Mouse (Mus musculus): ENCODE measurements around the gene Crxos. TPM values are rescaled to one million over a fixed set of nuclear protein-coding genes. Genes with fewer than 3 reads are reported as not detected.
A peak's percentile ranks its signal among the peaks of the same experiment; 100 is the strongest.

Crxos gene
- polyA plus RNA-seq, 1 experiment from 2014 or later: 0.41 TPM

DNA sequence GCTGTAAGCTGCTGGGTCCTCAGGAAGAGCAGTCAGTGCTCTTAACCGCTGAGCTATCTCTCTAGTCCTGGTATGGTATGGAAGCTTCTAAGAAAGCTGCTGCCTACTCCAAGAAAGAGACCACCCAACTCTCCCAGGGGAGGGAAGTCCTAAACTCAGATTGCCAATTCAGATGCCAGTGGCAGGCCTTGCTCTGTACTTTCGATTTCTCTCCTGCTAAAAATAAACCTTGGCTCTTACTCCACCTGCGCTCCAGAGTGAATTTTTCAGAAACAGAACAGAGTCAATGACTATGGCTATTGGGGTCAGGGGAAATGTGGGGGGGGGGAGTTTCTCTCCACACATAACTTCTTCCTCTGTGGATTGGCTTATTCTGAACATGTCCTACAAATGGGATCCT is 49.2 kb downstream of the Crxos start:
- H3K27me3 ChIP-seq (ENCODE audit: control insufficient read depth, insufficient read depth, low read length): no peaks in the 10 kb centered on the region
- no peak overlapping the region for H3K4me2 ChIP-seq (replicated peaks)
- no peak overlapping the region for H3K27ac ChIP-seq
- H3K9ac ChIP-seq: no peak overlapping the region
- ATAC-seq (ENCODE audit: low FRiP score): no peak
- WGBS: 85% methylated on average over 3 of the region's 3 CpGs
- H3K4me1 ChIP-seq (replicated peaks; ENCODE audit: control insufficient read depth, insufficient read depth, low read length): no peaks in the 10 kb centered on the region
- no peaks in the 10 kb centered on the region for H3K9me3 ChIP-seq (ENCODE audit: control insufficient read depth, low read length)
- no peak for DNase-seq (ENCODE audit: low spot score)
- H3K36me3 ChIP-seq (replicated peaks; ENCODE audit: control insufficient read depth, insufficient read depth): peaks cover 15% of the 10 kb centered on the region
- no peak overlapping the region for H3K4me3 ChIP-seq (replicated peaks; ENCODE audit: low read length)

DNA sequence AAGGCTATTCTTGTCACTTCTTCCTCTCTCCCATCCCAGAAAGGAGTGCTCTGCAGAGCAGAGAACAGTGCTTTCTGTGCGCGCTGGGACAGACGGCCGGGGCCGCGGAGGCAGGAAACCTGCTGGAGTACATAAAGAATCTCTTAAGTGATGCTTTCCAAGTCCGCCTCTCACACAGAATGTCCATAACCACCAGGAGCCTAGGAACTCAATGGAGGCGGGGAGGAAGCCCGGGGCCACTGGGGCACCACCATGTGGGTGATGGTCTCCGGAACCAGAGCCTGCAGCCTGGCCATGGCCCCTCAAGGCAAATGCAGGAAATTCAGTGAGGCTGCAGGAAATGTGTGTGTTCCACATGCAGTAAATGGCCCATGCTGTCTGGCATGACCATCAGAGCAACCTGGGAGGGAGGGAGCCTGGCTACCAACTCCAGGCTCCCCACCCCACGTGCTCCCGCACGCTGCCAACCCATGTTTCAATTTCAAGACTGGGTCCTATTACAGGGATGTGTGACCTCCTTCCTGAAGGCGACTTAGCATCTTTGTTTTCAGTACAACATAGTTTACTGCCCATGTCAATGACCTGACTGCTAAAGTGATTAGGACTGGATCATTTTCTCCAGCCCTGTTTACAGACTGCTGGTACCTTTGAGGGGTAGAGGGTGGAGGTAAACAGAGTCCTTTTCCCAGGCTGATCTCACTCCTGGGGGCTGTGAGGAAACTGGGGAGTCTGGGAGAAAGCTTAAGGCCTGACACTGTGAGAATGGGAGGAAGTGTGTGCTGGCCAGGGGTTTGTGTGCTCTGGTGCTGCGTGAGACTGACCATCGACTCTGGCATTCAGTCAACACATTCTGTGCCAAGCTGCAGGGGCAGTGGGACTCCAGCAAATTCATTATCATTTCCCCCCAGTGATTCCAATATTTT is 51.3 kb downstream of the Crxos start:
- Histone ChIP-seq H3K27me3 (ENCODE audit: control insufficient read depth, insufficient read depth, low read length) (no peaks in the 10 kb centered on the region), H3K9ac (no peak overlapping the region), H3K27ac (no peak overlapping the region), H3K9me3 (ENCODE audit: control insufficient read depth, low read length) (no peaks in the 10 kb centered on the region), H3K36me3 (replicated peaks; ENCODE audit: control insufficient read depth, insufficient read depth) (peaks cover 36% of the 10 kb centered on the region), H3K4me1 (replicated peaks; ENCODE audit: control insufficient read depth, insufficient read depth, low read length) (no peaks in the 10 kb centered on the region), H3K4me3 (replicated peaks; ENCODE audit: low read length) (no peak overlapping the region), H3K4me2 (replicated peaks) (no peak overlapping the region)
- WGBS: 65% methylated on average over 16 of the region's 16 CpGs
- no peak for DNase-seq (ENCODE audit: low spot score)
- ATAC-seq (ENCODE audit: low FRiP score): no peak

DNA sequence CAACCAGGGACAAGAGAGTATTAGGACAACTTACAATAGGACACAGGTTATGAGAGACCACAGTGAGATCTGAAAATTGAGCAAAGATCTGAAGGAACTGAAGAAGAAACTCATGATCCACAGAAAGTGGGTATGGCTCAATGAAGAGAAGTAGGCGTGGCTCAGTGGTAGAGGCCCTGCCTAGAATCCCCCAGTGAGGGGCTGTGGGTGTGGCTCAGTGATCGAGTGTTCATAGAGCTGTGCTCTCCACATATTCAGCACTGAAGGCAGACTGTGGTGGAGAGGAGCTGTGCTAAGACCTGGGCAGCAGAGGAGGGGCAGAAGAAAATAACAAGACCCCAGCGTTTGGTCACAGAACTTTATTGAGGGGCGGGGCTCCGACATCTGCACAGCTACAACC is 55.1 kb downstream of the Crxos start:
- Histone ChIP-seq H3K4me2 (replicated peaks) (no peak overlapping the region), H3K9me3 (ENCODE audit: control insufficient read depth, low read length) (no peaks in the 10 kb centered on the region), H3K36me3 (replicated peaks; ENCODE audit: control insufficient read depth, insufficient read depth) (peaks cover 74% of the 10 kb centered on the region), H3K4me1 (replicated peaks; ENCODE audit: control insufficient read depth, insufficient read depth, low read length) (no peaks in the 10 kb centered on the region), H3K4me3 (replicated peaks; ENCODE audit: low read length) (no peak overlapping the region), H3K9ac (no peak overlapping the region), H3K27ac (no peak overlapping the region), H3K27me3 (ENCODE audit: control insufficient read depth, insufficient read depth, low read length) (no peaks in the 10 kb centered on the region)
- no peak for DNase-seq (ENCODE audit: low spot score)
- ATAC-seq (ENCODE audit: low FRiP score): no peak
- 87% methylated on average over 5 of the region's 5 CpGs for WGBS

DNA sequence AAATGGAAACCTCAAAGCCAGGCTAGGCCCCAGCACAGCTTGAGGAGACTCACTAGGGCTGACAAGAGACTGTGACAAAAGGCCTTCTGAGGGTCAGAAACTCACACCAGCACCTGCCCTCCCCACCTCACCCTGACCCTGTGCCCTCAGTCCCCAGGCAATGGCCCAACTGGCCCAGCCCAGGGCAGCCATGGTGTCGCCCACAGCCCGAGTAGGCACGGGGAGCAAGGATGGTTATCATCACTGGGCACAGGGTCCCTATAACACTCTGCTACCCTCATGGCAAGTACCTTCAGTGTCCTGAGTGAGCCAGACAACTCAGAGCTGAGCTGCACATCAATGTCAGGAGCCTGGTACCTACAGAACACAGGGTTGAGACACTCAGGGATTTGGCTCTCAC is 56.2 kb downstream of the Crxos start:
- Histone ChIP-seq H3K27me3 (ENCODE audit: control insufficient read depth, insufficient read depth, low read length) (no peaks in the 10 kb centered on the region), H3K27ac (no peak overlapping the region), H3K4me3 (replicated peaks; ENCODE audit: low read length) (no peak overlapping the region), H3K9me3 (ENCODE audit: control insufficient read depth, low read length) (no peaks in the 10 kb centered on the region), H3K36me3 (replicated peaks; ENCODE audit: control insufficient read depth, insufficient read depth) (peaks cover 85% of the 10 kb centered on the region), H3K4me1 (replicated peaks; ENCODE audit: control insufficient read depth, insufficient read depth, low read length) (no peaks in the 10 kb centered on the region), H3K4me2 (replicated peaks) (no peak overlapping the region), H3K9ac (no peak overlapping the region)
- DNase-seq (ENCODE audit: low spot score) (no peak), ATAC-seq (ENCODE audit: low FRiP score) (no peak)
- WGBS: 97% methylated on average over 3 of the region's 3 CpGs

DNA sequence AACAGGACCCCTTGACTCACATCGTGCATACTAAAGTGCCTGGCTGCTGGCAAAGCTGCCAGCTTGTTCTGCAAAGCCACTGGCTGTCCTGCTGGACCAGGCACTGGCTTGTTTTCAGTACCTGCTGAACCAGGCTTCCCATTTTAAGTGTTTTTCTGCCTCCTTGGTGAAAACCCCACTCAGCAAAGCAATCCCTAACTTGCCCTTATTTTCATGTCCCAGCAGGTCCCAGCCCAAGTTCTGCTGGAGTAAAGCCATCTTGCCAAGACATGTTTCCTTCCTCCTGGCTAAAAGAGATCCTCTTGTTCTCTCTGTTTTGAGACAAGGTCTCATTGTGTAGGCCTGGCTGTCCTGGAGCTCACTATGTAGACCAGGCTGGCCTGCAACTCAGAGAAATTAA is 61.9 kb downstream of the Crxos start:
- H3K9ac ChIP-seq: no peak overlapping the region
- H3K4me1 ChIP-seq (replicated peaks; ENCODE audit: control insufficient read depth, insufficient read depth, low read length): peaks cover 7% of the 10 kb centered on the region; the same call in 1 of the 2 replicates
- peak overlapping the region; percentile 90 for H3K4me2 ChIP-seq (replicated peaks)

DNA sequence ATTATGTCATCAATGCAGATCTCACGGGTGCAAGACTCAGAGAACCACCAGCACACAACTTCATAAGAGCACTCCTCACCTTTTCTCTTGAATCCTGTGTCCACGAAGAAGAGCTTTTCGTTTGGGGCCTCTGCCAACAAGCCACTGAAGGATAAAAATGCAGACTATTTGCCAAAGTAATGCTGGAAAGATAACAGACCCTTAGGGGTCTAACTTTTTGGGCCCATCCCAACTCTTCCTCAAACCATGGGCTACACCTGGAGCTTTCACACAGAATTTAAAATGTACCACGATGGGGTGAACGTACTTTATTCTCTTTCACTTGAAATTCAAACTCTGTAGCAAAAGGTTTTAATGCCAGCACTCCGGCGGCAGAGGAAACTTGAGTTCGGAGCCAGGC is 62.8 kb downstream of the Crxos start:
- Histone ChIP-seq H3K9me3 (ENCODE audit: control insufficient read depth, low read length) (no peaks in the 10 kb centered on the region), H3K9ac (peak overlapping the region; percentile 68), H3K27ac (peak overlapping the region; percentile 96), H3K4me3 (replicated peaks; ENCODE audit: low read length) (peak overlapping the region; percentile 59), H3K27me3 (ENCODE audit: control insufficient read depth, insufficient read depth, low read length) (no peaks in the 10 kb centered on the region), H3K4me1 (replicated peaks; ENCODE audit: control insufficient read depth, insufficient read depth, low read length) (peaks cover 7% of the 10 kb centered on the region; the same call in 1 of the 2 replicates), H3K36me3 (replicated peaks; ENCODE audit: control insufficient read depth, insufficient read depth) (peaks cover 42% of the 10 kb centered on the region), H3K4me2 (replicated peaks) (peak overlapping the region; percentile 90)
- ATAC-seq (ENCODE audit: low FRiP score): no peak
- WGBS: 10% methylated on average over 8 of the region's 8 CpGs
- no peak for DNase-seq (ENCODE audit: low spot score)

More for the DNA sequence above, 61.9 kb downstream of the Crxos start:
- Histone ChIP-seq H3K27me3 (ENCODE audit: control insufficient read depth, insufficient read depth, low read length) (no peaks in the 10 kb centered on the region), H3K27ac (no peak overlapping the region), H3K9me3 (ENCODE audit: control insufficient read depth, low read length) (no peaks in the 10 kb centered on the region), H3K4me3 (replicated peaks; ENCODE audit: low read length) (no peak overlapping the region), H3K36me3 (replicated peaks; ENCODE audit: control insufficient read depth, insufficient read depth) (peaks cover 51% of the 10 kb centered on the region)
- DNase-seq (ENCODE audit: low spot score): no peak
- WGBS: 100% methylated on average over 1 of the region's 1 CpGs
- ATAC-seq (ENCODE audit: low FRiP score): no peak

DNA sequence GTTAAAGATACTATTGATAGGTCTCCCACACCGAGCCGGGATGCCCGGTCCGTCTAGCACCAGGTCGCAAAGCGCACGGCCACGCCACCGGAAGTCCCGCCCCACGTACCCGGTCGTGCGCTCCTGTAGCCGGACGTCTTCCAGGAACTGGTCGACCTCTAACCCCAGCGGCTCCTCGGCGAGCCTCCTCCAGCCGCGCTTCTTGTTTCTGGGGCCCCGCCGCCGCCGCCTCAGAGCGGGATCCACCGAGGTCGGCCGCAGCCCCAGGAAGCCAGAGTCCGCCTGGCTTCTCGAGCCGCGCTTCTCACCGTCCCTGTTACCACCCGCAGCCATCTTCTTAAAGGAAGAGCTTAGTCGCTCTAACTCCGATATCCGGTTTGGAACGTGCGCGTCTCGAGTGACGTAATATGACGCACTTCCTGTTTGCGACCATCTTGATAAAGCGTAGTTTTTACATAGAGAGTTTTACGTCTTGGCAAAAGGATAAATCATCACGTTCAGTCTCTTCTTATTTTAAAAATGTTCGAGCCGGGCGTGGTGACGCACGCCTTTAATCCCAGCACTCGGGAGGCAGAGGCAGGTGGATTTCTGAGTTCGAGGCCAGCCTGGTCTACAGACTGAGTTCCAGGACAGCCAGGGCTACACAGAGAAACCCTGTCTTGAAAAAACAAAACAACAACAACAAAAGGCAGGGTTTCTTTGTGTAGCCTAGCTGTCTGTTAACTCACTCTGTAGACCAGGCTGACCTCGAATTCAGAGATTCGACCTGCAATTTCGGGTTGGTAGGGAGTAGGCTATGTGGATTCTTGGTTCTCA is 63.5 kb downstream of the Crxos start, which contains the start of gene Nop53:
TSS of gene Nop53 (minus strand) at position 354 of the 816 bp plus-strand sequence.
- Histone ChIP-seq H3K4me2 (replicated peaks) (peak within 1 kb of the TSS; percentile 90), H3K27ac (peak within 1 kb of the TSS; percentile 96), H3K36me3 (replicated peaks; ENCODE audit: control insufficient read depth, insufficient read depth) (peaks cover 35% of the 10 kb centered on the region), H3K9me3 (ENCODE audit: control insufficient read depth, low read length) (no peaks in the 10 kb centered on the region), H3K4me3 (replicated peaks; ENCODE audit: low read length) (peak within 1 kb of the TSS; percentile 59), H3K9ac (peak within 1 kb of the TSS; percentile 68), H3K4me1 (replicated peaks; ENCODE audit: control insufficient read depth, insufficient read depth, low read length) (peaks cover 7% of the 10 kb centered on the region; the same call in 1 of the 2 replicates), H3K27me3 (ENCODE audit: control insufficient read depth, insufficient read depth, low read length) (no peaks in the 10 kb centered on the region)
- DNase-seq (ENCODE audit: low spot score): peak; percentile 100
- peak; percentile 95 for ATAC-seq (ENCODE audit: low FRiP score)
- WGBS: 2% methylated on average over 59 of the region's 59 CpGs

DNA sequence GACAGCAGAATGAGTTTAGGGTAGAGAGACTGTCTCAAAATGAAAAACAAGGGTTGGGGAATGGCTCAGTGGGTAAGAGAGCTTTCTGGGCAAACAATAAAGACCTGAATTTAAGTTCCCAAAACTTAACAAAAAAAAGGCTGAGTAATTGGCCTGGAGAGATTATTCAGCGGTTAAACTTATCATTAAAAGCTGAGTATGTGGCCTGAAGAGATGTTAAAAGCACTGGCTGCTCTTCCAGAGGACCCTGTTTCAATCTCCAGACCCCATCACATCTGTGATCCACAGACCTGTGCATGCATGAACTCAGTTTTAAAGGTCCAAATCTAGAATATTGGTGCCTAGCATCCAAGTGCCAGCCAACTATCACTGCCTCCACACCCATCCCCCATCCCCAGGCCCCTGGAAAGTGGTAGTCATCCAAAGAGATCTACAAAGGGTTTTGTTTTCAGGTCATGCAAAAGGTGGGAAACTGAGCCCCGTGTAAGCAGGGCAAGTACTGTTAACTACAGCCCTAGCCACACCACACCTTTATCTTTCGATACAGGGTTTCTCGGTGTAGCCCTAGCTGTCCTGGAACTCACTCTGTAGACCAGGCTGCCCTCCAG is 65.3 kb downstream of the Crxos start:
- Histone ChIP-seq H3K4me1 (replicated peaks; ENCODE audit: control insufficient read depth, insufficient read depth, low read length) (peaks cover 7% of the 10 kb centered on the region; the same call in 1 of the 2 replicates), H3K27me3 (ENCODE audit: control insufficient read depth, insufficient read depth, low read length) (no peaks in the 10 kb centered on the region), H3K9ac (no peak overlapping the region), H3K9me3 (ENCODE audit: control insufficient read depth, low read length) (no peaks in the 10 kb centered on the region), H3K4me2 (replicated peaks) (peak overlapping the region; percentile 36; the same call in 1 of the 2 replicates), H3K4me3 (replicated peaks; ENCODE audit: low read length) (no peak overlapping the region), H3K36me3 (replicated peaks; ENCODE audit: control insufficient read depth, insufficient read depth) (peaks cover 17% of the 10 kb centered on the region), H3K27ac (no peak overlapping the region)
- 51% methylated on average over 4 of the region's 4 CpGs for WGBS
- ATAC-seq (ENCODE audit: low FRiP score): no peak
- no peak for DNase-seq (ENCODE audit: low spot score)
